Mouse (Mus musculus) testis, postnatal 10 days (tissue): ENCODE measurements around the gene Olfr536.
"Not testable (repeated sequence)": the region's sequence is repeated elsewhere in the genome, so short reads cannot be mapped to it uniquely, and the experiment has no call there.

Experiments used
- DNase-seq: peaks from one replicate; pipeline ENCODE4 v3.0.0; 2021; ENCODE audit warnings: low spot score

Gene Olfr536

DNA sequence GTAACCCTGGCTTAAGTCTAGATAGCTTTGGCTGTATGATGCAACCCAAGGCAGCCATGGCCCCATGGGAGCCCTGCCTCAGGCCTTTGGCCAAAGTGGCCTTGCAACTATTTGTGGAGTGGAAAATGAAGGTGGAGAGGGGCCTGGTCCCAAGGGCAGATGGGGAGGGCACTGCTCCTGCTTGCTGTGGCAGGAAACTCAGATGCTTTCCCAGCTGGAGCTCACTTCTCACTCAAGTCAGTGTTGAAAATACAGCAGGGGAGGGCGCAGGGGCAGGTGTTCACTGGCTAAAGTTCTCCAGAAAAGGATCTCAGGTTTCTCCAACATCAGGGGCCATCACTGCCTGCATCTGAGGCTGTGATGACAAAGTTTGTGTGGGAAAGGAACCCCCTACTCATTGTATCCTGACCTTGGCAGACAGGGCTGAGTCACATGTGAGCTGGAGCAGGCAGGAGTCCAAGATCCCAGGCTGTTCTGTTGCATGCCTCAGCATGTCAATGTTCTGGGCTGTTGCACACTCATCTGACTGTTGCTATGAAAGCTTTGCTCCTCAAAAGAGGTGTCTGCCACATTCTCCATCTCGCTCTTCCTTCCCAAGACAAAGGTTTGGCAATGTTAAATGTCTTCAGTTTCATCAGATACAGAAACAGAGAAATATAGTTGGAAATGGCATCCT, at the start of gene Olfr536:
TSS of gene Olfr536 (minus strand) at position 51 of the 676 bp plus-strand sequence.
- DNase-seq = not testable (repeated sequence)

DNA sequence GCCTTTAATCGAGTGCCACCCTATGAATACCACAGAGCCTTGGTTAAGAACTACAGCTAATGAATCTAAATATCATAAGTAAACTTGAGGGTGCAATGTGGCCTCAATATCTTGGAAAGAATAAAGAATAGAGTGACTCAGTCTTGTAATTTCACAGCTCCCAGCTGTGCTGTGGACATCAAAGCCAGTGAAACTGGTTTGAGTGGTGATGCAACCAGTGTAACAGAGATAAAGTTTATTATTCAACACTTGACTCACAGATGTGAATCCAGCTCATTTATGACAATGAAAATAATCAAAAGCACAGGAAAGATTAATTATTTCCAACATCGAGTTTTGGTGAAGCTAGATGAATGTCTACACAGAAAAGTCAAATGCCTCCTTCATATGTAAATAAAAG, 32.5 kb upstream of the Olfr536 start:
- DNase-seq = no peak

DNA sequence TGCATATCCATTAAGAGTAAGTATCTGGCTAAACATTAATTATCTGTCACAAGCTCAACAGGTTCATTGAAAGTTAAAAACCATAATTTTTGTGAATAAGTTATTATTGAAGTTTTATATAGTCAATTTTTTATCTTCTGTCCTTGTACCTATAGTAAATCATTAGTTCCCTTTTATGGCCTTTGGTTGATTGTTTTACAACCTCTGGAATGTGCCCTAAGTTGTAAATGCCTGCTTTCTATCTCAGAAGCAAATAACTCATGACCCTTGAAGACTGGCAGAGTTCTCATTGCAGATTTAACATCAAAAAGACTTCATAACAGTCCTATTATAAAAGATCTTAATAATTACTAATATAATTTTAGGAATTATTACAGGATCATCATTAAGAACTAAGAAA, 12.5 kb downstream of the Olfr536 start:
- no peak for DNase-seq

DNA sequence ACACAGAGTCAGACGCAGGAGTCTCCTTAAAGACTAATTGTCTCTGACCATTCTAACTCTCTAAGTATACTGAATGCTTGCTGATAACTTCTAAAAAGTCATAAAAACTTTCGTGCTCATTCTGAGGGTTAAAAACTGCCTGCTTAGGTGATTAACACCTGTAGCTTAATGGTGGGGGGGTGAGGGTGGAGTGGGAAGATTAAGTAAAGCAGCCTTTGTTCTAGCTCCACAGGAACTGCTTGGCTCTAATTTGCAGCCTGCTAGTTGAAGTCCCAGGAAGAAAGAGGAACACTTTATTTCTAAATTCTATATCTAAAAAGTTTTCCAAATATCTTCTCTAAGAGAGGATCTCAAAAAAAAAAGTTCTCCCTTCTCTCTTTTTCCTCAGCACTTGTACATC, 13.0 kb downstream of the Olfr536 start:
- DNase-seq = no peak

DNA sequence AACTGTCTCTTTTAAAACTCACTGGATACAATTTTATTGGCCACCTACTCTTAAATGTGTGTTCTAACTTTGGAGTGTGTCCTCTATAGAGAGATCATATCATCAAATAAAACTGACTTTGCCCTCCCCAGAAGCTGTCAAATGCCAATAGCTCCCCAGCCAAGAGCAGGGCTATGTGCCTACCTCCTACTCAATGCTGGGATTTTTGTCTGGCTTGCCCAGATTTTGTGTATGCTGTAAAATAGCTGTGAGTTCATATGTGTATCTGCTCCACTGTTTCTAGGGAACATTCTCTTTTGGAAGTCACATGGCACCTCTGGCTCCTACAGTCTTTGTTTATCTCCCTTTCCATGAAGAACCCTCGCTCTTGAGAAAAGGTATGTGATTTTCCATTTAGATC, 18.2 kb downstream of the Olfr536 start:
- no peak for DNase-seq

DNA sequence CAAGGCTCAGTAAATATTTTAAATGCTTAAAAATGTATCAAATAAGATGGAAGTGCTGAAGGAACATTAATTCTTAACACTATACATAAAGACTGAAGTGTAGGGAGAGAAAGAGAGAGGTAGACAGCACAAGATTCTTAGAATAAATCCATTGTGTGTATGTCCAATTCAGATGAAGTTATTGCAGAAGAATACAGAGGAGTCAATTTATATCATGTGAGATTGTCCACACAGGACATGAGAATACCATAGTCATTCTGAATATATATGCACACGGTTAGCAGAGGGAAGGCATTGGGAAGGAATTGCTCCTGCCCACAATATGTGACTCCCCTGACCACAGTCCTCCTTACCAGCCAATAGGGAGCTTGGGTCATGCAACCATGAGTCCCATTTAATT, 23.3 kb downstream of the Olfr536 start, which contains the start of gene Olfr535:
TSS of gene Olfr535 (plus strand) at position 301 of the 400 bp plus-strand sequence.
- no peak for DNase-seq

DNA sequence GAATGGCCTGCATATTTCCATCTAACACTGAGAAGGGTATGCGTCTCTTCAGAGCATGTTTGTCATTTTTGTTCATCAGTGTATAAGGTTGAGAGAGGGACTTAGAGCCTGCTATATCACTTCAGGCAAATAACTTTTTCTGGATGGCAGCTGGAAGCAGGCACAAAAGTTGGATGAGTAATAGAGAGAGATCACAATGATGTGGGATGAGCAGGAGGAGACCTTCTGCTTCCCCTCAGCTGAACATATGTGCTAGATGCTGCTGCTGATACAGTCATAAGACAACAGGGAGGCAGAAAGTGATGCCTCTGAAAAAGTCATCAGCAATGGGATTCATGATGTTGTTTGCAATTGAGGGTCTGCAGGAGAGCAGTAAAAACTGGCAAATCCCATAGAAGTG, 28.5 kb downstream of the Olfr536 start:
- DNase-seq = no peak

DNA sequence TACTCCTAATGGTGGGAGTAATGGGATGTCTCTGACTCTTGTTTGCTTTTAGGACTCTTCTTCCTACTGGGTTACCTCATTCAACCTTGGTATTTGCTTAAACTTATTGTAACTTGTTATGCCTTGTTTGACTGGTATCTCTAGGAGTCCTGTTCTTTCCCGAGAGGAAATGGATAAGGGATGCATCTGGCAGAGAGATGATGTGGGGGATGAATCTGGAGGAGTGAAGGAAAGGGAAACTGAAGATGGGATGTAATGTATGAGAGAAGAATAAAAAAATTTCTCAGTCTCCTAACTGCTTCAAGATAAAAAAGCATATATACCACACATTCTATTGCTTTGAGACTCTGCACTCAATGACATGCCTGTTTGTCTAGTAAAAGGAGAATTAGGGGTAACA, 29.3 kb downstream of the Olfr536 start:
- no peak for DNase-seq

DNA sequence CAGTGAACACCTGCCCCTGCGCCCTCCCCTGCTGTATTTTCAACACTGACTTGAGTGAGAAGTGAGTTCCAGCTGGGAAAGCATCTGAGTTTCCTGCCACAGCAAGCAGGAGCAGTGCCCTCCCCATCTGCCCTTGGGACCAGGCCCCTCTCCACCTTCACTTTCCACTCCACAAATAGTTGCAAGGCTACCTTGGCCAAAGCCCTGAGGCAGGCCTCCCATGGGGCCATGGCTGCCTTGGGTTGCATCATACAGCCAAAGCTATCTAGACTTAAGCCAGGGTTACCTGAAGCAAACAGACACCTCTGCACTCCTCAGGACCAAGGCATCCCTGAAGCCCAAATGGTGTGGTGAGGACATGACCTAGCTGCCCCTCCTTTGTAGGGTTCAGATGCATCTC, 44.1 kb downstream of the Olfr536 start, which contains the start of gene Olfr533:
TSS of gene Olfr533 (plus strand) at position 301 of the 400 bp plus-strand sequence.
- not testable (repeated sequence) for DNase-seq
